Mouse (Mus musculus) spleen, postnatal 36 days (tissue): ENCODE measurements around the gene Mfsd12.

Experiments used
- DNase-seq, 2 experiments: peaks; one replicate each; pipeline ENCODE4 v3.0.0; 2022; ENCODE audit warnings: low spot score in 2 of 2, mixed read lengths in 1 of 2

The Mfsd12 gene

GRCm38 (mm10) chr10:81354738-81355477, 2.4 kb upstream of the Mfsd12 start:
- DNase-seq = no peak

GRCm38 (mm10) chr10:81355533-81355932, 1.8 kb upstream of the Mfsd12 start:
- DNase-seq = no peak

- peak; percentile 68 to 73 for DNase-seq
Observed at GRCm38 (mm10) chr10:81356352-81356990, 820 bp upstream of the Mfsd12 start.

- DNase-seq = no peak
Observed at GRCm38 (mm10) chr10:81358209-81358608, 918 bp downstream of the Mfsd12 start.

- no peak for DNase-seq
Observed at GRCm38 (mm10) chr10:81358841-81359240, 1.6 kb downstream of the Mfsd12 start.

- no peak for DNase-seq
Observed at GRCm38 (mm10) chr10:81360721-81361120, 3.4 kb downstream of the Mfsd12 start.

GRCm38 (mm10) chr10:81362336-81362949, 5.2 kb downstream of the Mfsd12 start:
- peak; percentile 56 to 77 for DNase-seq

GRCm38 (mm10) chr10:81363436-81364346, 6.4 kb downstream of the Mfsd12 start:
- DNase-seq = no peak

GRCm38 (mm10) chr10:81364666-81365065, 7.4 kb downstream of the Mfsd12 start:
- no peak for DNase-seq

- no peak for DNase-seq
Observed at GRCm38 (mm10) chr10:81365073-81365472, 7.8 kb downstream of the Mfsd12 start.

- DNase-seq = no peak
Observed at GRCm38 (mm10) chr10:81365672-81366476, 8.6 kb downstream of the Mfsd12 start, which contains the start of gene 4930404N11Rik. TSS of gene 4930404N11Rik (minus strand) at chr10:81365816.

GRCm38 (mm10) chr10:81366477-81367206, 9.4 kb downstream of the Mfsd12 start:
- DNase-seq = no peak

- DNase-seq = no peak
Observed at GRCm38 (mm10) chr10:81367207-81367495, 9.9 kb downstream of the Mfsd12 start.

- DNase-seq = no peak
Observed at GRCm38 (mm10) chr10:81375322-81375721, 18.0 kb downstream of the Mfsd12 start.

- DNase-seq = peak; percentile 55 to 76
Observed at GRCm38 (mm10) chr10:81376561-81377361, 19.5 kb downstream of the Mfsd12 start.

GRCm38 (mm10) chr10:81377362-81377664, 20.0 kb downstream of the Mfsd12 start:
- no peak for DNase-seq

GRCm38 (mm10) chr10:81377793-81378552, 20.7 kb downstream of the Mfsd12 start, which contains the start of gene Fzr1:
TSS of gene Fzr1 (minus strand) at chr10:81378516.
- no peak for DNase-seq

GRCm38 (mm10) chr10:81378553-81379182, 21.4 kb downstream of the Mfsd12 start:
- DNase-seq = peak; percentile 100
